Mouse (Mus musculus): ENCODE data around the gene Rfx7.
"Not testable (repeated sequence)": the region's sequence is repeated elsewhere in the genome, so short reads cannot be mapped to it uniquely, and the experiment has no call there.

The Rfx7 gene

DNA sequence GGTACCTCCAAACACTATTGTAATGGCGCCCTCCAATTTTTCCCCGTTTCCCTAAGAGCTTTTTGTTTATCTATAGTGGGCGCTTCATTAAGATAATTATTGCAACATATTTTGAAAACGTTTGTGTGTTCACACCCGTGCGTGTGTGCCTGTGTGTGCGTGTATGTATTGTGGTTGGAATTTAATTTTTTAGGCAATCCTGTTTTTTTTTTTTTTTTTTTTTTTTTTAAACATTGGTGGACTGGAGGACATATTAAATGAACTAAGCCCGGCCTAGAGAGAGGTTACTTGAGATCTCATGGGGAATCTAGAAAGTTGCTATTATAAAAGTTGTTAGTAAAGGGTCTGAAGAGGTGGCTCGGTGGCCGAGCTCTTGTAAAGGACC is 131.5 kb downstream of the Rfx7 start:
- DNase-seq (ENCODE audit: low read depth, low spot score), result no peak

DNA sequence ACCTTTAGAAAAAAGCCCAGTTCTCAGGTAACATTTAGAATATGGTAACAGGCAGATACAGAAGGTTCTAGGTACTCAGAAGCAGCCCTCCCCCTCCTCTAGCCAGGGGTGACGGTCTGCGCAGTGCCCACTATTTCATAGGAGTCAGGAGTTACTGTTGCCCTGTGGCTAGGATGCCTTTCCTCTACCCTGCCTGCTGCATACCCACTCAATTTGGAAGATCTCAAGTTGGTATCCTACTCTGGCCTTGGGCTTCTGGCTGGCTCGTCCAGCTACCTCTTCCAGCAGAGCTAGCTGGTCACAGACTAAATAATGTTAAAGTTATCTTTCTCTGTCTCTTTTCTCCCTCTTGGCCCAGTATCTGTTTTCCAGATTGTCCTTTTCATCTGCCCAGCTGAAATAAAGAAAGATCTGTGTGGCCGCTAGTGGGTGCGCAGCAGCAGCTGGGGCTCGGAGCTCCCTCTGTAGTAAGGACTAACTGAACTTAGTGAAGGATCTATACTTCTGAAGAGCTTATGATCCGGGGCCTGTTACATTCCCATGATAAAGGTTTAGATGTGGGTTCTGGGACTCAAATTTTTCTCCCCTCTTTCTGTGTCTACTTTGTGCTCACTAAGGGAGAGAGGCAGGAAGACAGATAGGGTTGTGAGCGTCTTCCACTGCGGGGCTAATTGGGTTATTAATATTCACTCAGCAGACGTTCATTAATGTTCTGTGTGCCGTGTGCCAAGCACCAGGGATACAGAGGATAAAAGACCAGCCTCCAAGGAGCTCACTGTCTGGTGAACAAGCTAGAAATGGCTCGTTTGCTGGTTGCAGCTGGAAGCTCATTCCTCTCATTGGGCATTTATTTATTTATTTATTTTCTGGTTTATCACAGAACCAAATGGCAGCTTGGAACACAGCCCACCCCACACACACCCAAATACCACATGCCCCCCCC is 132.6 kb downstream of the Rfx7 start:
- DNase-seq (ENCODE audit: low read depth, low spot score), result no peak

DNA sequence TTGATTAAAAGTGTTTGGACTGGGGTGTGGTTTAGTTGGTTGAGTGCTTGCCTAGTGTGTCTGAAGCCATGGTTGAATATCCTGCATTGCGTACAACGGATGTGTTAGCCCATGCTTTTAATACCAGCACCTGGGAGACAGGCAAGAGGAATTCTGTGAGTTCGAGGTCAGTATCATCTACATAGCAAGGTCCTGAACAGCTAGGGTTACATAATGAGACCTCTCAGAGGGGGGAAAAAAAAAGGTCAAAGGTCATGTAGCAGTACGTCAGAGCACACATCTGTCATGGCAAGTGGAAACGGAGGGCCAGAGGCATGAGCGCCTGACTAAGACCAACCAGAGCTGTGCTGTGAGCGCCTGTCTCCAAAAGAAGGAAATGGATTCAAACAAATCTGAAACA is 133.5 kb downstream of the Rfx7 start:
- peak; percentile 65 for DNase-seq (ENCODE audit: low read depth, low spot score)

DNA sequence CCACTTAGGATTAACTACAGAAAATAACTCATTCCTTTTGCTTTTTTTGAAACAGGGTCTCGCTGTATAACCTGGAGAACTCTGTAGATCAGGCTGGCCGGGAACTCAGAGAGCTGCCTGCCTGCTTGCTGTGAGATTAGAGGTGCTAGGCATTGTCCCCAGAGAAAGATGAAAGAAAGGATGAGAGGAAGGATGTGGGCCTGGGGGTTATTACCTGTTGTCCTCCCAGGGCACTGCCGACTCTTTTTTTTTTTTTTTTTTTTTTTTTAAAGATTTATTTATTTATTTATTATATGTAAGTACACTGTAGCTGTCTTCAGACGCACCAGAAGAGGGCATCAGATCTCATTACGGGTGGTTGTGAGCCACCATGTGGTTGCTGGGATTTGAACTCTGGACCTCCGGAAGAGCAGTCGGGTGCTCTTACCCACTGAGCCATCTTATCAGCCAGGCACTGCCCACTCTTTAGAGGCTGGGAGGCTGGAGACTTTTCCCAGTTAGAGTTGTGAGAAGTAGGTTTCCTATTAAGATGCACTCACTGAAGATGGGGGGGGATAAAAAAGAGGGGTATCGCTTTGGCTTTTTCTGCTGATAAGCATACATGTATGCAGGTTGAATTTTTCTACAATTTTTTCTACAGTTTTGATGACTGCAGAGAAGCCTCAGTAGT is 134.4 kb downstream of the Rfx7 start:
- DNase-seq (ENCODE audit: low read depth, low spot score), result not testable (repeated sequence)

DNA sequence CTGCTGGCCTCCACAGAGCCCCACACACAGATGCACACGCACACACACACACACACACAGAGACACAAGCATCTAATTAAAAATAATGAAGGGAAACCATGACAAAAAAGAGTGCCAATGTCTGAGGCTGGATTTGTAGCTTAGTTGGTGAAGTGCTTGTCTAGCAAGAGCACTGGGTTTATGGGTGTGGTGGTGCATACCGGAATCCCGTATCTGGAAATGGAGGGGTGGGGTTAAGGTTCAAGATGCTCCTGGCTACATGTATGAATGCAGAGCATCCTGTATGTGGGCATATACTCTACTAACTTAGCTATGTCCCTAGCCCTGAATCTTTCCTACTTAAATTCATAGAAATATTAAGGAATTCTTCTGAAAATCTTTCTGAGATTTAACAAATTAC is 135.1 kb downstream of the Rfx7 start:
- peak; percentile 63 for DNase-seq (ENCODE audit: low read depth, low spot score)

DNA sequence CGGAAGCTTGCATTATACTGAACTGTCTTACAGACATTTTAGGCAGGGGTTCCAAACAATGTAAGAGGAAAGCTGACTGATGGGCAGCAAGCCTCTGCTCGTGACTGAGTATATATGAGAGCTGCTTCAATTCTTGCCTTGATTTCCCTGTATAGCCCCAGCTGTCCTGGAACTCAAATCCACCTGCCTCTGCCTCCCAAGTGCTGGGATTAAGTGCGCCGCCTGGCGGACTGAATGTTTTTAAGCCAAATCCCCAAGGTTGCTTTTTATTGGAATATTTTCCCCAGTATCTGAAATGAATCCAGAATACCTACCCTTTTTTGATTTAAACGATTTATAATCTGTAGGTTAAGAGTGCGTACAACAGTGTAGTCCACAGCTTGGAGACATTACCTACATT is 137.3 kb downstream of the Rfx7 start:
- DNase-seq (ENCODE audit: low read depth, low spot score), result peak; percentile 78

DNA sequence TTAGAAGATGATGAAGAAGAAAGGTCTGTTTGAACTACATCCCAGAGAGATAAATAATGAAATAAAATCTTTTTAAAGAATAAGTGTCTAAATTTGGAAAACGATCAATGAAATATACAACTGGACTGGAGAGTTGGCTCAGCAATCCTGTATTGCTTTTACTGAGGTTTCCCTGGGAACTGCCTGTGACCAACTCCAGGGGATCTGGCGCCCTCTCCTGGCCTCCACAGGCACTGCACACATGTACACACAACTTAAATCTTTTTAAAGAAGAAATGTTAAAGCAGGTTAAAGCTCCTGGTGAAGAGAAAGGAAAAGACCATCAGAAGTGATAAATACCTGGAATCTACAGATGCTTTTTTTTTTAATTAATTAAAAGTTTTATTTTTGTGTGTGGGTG is 140.3 kb downstream of the Rfx7 start:
- DNase-seq (ENCODE audit: low read depth, low spot score), result peak; percentile 87
